Mouse (Mus musculus) limb, embryonic 15.5 days (tissue): Measurements from ENCODE around the gene Tmco3. TPM values are rescaled to one million over a fixed set of nuclear protein-coding genes. Genes with fewer than 3 reads are reported as not detected.

Experiments used
- ATAC-seq: fragments of 200-750 bp; cut with Nextera tagmentation; 2 replicates; pipeline ENCODE4 v1.8.0; 2017; ENCODE audit warnings: low read depth, moderate TSS enrichment; ENCODE audit not compliant: insufficient number of reproducible peaks, low FRiP score, low TSS enrichment
- H3K27ac ChIP-seq: fragments of 300-500 bp; sonication (generic); 2 replicates; pipeline ENCODE4 v1.5.1; 2015; ENCODE audit warnings: moderate library complexity, mild to moderate bottlenecking, inconsistent platforms
- H3K27me3 ChIP-seq: fragments of 300-500 bp; sonication (generic); 2 replicates; pipeline ENCODE4 v1.6.1; 2015; ENCODE audit warnings: inconsistent platforms
- H3K36me3 ChIP-seq: fragments of 300-500 bp; sonication (generic); 2 replicates; pipeline ENCODE4 v1.6.1; 2015; ENCODE audit warnings: inconsistent platforms
- H3K4me1 ChIP-seq: fragments of 300-500 bp; sonication (generic); 2 replicates; pipeline ENCODE4 v1.6.1; 2015; ENCODE audit warnings: inconsistent platforms
- H3K4me2 ChIP-seq: fragments of 300-500 bp; sonication (generic); 2 replicates; pipeline ENCODE4 v1.6.1; 2015; ENCODE audit warnings: mild to moderate bottlenecking, inconsistent platforms
- H3K4me3 ChIP-seq: fragments of 300-500 bp; sonication (generic); 2 replicates; pipeline ENCODE4 v1.5.1; 2015; ENCODE audit warnings: mild to moderate bottlenecking, inconsistent platforms
- H3K9ac ChIP-seq: fragments of 300-500 bp; sonication (generic); 2 replicates; pipeline ENCODE4 v1.6.1; 2015; ENCODE audit warnings: inconsistent platforms
- H3K9me3 ChIP-seq: fragments of 300-500 bp; sonication (generic); 2 replicates; pipeline ENCODE4 v1.6.1; 2016; ENCODE audit warnings: inconsistent platforms
- WGBS: fragments of 180-500 bp; shearing (Covaris S2); methylation state at CpG from one replicate; pipeline ENCODE4 v1.1.7; 2015; 5-methylcytosine and 5-hydroxymethylcytosine counted together
- polyA plus RNA-seq: library from polyadenylated mRNA; unstranded; fragments of >200 nt; fragmentation: Nextera tagmentation; extraction: Ambion mirVana; gene quantifications from 2 replicates; pipeline ENCODE4 v1.2.1, GENCODE M21; 2015

The Tmco3 gene
- polyA plus RNA-seq, 1 experiment from 2014 or later: 47.7 TPM

- H3K9ac ChIP-seq: no peak overlapping the region
- no peaks in the 10 kb centered on the region for H3K4me1 ChIP-seq
- H3K4me3 ChIP-seq: no peak overlapping the region
- peaks cover 4% of the 10 kb centered on the region; the same call in 1 of the 2 replicates for H3K36me3 ChIP-seq
- H3K4me2 ChIP-seq: no peak overlapping the region
- no peaks in the 10 kb centered on the region for H3K9me3 ChIP-seq
- H3K27ac ChIP-seq: no peak overlapping the region
- H3K27me3 ChIP-seq: no peaks in the 10 kb centered on the region
- ATAC-seq: no peak
- 55% methylated on average over 5 of the region's 5 CpGs for WGBS
Measured at GRCm38 (mm10) chr8:13276941-13277447, 11.0 kb upstream of the Tmco3 start.

DNA sequence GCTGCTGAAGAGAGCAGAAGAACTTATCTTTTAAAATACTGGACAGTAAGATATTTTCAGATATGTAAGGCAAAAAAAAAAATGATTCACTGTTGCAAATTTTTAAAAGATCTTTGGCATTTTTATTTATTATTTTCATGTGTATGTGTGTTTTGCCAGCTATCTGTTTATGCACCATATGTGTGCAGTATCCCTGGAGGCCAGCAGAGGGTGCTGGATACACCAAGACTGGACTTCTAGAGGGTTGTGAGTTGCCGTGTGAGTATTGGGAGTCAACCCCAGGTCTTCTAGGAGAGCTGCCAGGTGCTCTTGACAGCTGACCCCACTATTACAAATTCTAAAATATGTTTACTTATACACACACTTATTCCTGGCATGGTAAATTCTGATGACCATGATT lies 4.8 kb upstream of the Tmco3 start:
- H3K9ac ChIP-seq: no peak overlapping the region
- H3K36me3 ChIP-seq: no peaks in the 10 kb centered on the region
- H3K9me3 ChIP-seq: no peaks in the 10 kb centered on the region

GRCm38 (mm10) chr8:13287304-13287691 lies 692 bp upstream of the Tmco3 start:
- H3K9me3 ChIP-seq: no peaks in the 10 kb centered on the region
- H3K4me2 ChIP-seq: peak overlapping the region; percentile 74
- peaks cover 5% of the 10 kb centered on the region for H3K36me3 ChIP-seq
- ATAC-seq: peak; percentile 69
- no peaks in the 10 kb centered on the region for H3K27me3 ChIP-seq
- H3K4me3 ChIP-seq: peak overlapping the region; percentile 89
- H3K27ac ChIP-seq: peak overlapping the region; percentile 92
- peaks cover 14% of the 10 kb centered on the region for H3K4me1 ChIP-seq
- peak overlapping the region; percentile 75 for H3K9ac ChIP-seq
- WGBS: under 1% methylated on average over 29 of the region's 34 CpGs

More for the DNA sequence above, 4.8 kb upstream of the Tmco3 start:
- H3K4me3 ChIP-seq: no peak overlapping the region
- WGBS: 74% methylated on average over 1 of the region's 1 CpGs
- H3K27ac ChIP-seq: no peak overlapping the region
- peaks cover 4% of the 10 kb centered on the region; the same call in 1 of the 2 replicates for H3K4me1 ChIP-seq
- ATAC-seq: no peak
- H3K27me3 ChIP-seq: no peaks in the 10 kb centered on the region
- no peak overlapping the region for H3K4me2 ChIP-seq

- H3K36me3 ChIP-seq: peaks cover 13% of the 10 kb centered on the region
- H3K4me1 ChIP-seq: peaks cover 14% of the 10 kb centered on the region
- H3K27ac ChIP-seq: no peak overlapping the region; the same call in 1 of the 2 replicates
- peak overlapping the region; percentile 89 for H3K4me3 ChIP-seq
- H3K9ac ChIP-seq: peak overlapping the region; percentile 75
- no peaks in the 10 kb centered on the region for H3K9me3 ChIP-seq
- H3K27me3 ChIP-seq: no peaks in the 10 kb centered on the region
- ATAC-seq: no peak
- 2% methylated on average over 6 of the region's 6 CpGs for WGBS
- peak overlapping the region; percentile 74 for H3K4me2 ChIP-seq
Measured at GRCm38 (mm10) chr8:13288646-13289045, 656 bp downstream of the Tmco3 start.

- no peak for ATAC-seq
- 29% methylated on average over 9 of the region's 9 CpGs for WGBS
- no peak overlapping the region for H3K4me3 ChIP-seq
- no peaks in the 10 kb centered on the region for H3K9me3 ChIP-seq
- no peak overlapping the region for H3K4me2 ChIP-seq
- no peaks in the 10 kb centered on the region for H3K27me3 ChIP-seq
- no peak overlapping the region for H3K9ac ChIP-seq
- no peak overlapping the region for H3K27ac ChIP-seq
- peaks cover 48% of the 10 kb centered on the region for H3K36me3 ChIP-seq
- H3K4me1 ChIP-seq: peaks cover 9% of the 10 kb centered on the region
Measured at GRCm38 (mm10) chr8:13292364-13292763, 4.4 kb downstream of the Tmco3 start.

- peaks cover 55% of the 10 kb centered on the region for H3K36me3 ChIP-seq
- no peaks in the 10 kb centered on the region for H3K27me3 ChIP-seq
- H3K4me2 ChIP-seq: no peak overlapping the region
- H3K4me1 ChIP-seq: peaks cover 5% of the 10 kb centered on the region
- no peaks in the 10 kb centered on the region for H3K9me3 ChIP-seq
- no peak overlapping the region for H3K9ac ChIP-seq
- H3K27ac ChIP-seq: no peak overlapping the region
- no peak for ATAC-seq
- H3K4me3 ChIP-seq: no peak overlapping the region
- 92% methylated on average over 9 of the region's 9 CpGs for WGBS
Measured at GRCm38 (mm10) chr8:13293677-13294470, 5.9 kb downstream of the Tmco3 start.

DNA sequence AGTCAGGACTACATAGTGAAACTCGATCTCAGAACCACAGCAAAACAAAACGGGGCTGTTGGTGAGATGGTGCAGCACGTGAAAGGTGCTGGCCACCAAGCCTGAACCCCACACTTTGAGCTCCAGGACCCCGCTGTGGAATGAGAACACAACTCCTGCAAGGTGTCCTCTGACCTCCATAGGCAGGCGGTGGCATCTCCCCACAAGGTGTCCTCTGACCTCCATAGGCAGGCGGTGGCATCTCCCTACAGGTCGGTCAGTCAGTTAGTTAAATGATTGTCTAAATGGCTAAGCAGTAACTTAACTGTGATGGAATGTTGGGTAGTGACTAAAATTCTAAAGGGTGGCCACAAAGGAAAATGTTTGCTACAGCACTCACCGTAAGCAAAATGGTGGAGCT lies 11.6 kb downstream of the Tmco3 start:
- peaks cover 86% of the 10 kb centered on the region for H3K36me3 ChIP-seq
- H3K4me3 ChIP-seq: no peak overlapping the region
- 95% methylated on average over 8 of the region's 8 CpGs for WGBS
- H3K4me1 ChIP-seq: no peaks in the 10 kb centered on the region
- no peak overlapping the region for H3K27ac ChIP-seq
- no peak overlapping the region for H3K9ac ChIP-seq
- H3K4me2 ChIP-seq: no peak overlapping the region
- no peaks in the 10 kb centered on the region for H3K9me3 ChIP-seq
- ATAC-seq: no peak
- H3K27me3 ChIP-seq: no peaks in the 10 kb centered on the region

- no peaks in the 10 kb centered on the region for H3K27me3 ChIP-seq
- no peaks in the 10 kb centered on the region for H3K9me3 ChIP-seq
- H3K9ac ChIP-seq: no peak overlapping the region
- no peak overlapping the region for H3K4me2 ChIP-seq
- H3K36me3 ChIP-seq: peaks cover 86% of the 10 kb centered on the region
- H3K4me3 ChIP-seq: no peak overlapping the region
- no peaks in the 10 kb centered on the region for H3K4me1 ChIP-seq
- no peak for ATAC-seq
- no peak overlapping the region for H3K27ac ChIP-seq
- WGBS: 75% methylated on average over 7 of the region's 7 CpGs
Measured at GRCm38 (mm10) chr8:13301036-13301435, 13.0 kb downstream of the Tmco3 start.

DNA sequence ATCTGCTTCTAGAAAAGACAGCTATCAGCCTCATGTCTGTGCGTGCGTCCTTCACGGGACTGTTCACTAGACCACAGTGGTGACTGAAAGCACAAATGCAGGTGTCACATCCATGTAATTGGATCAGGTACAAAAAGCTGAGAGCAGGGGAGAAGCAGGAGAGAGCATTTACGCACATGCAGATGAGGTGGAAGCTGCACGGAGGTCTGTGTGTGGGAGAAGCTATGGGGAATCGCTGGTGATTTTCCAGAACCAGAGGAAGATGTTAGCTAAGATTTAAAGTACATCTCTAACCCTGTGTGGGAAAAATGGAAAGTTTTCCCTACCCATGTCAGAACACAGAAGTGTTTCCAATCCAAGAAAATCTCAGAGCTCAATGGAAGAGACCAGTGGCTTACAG lies 17.5 kb downstream of the Tmco3 start:
- no peak for ATAC-seq
- no peak overlapping the region for H3K4me2 ChIP-seq
- 84% methylated on average over 6 of the region's 6 CpGs for WGBS
- H3K4me1 ChIP-seq: no peaks in the 10 kb centered on the region
- H3K27ac ChIP-seq: no peak overlapping the region
- H3K9me3 ChIP-seq: no peaks in the 10 kb centered on the region
- H3K4me3 ChIP-seq: no peak overlapping the region
- H3K27me3 ChIP-seq: no peaks in the 10 kb centered on the region
- H3K36me3 ChIP-seq: peaks cover 77% of the 10 kb centered on the region
- no peak overlapping the region for H3K9ac ChIP-seq

- 92% methylated on average over 4 of the region's 4 CpGs for WGBS
- no peaks in the 10 kb centered on the region for H3K4me1 ChIP-seq
- H3K4me3 ChIP-seq: no peak overlapping the region
- H3K9ac ChIP-seq: no peak overlapping the region
- no peaks in the 10 kb centered on the region for H3K9me3 ChIP-seq
- ATAC-seq: no peak
- no peak overlapping the region for H3K4me2 ChIP-seq
- H3K27ac ChIP-seq: no peak overlapping the region
- no peaks in the 10 kb centered on the region for H3K27me3 ChIP-seq
- H3K36me3 ChIP-seq: peaks cover 77% of the 10 kb centered on the region
Measured at GRCm38 (mm10) chr8:13305884-13306283, 17.9 kb downstream of the Tmco3 start.

- Histone ChIP-seq H3K4me3 (no peak overlapping the region), H3K27me3 (no peaks in the 10 kb centered on the region), H3K4me2 (no peak overlapping the region), H3K4me1 (no peaks in the 10 kb centered on the region), H3K27ac (no peak overlapping the region), H3K9me3 (no peaks in the 10 kb centered on the region), H3K36me3 (peaks cover 77% of the 10 kb centered on the region), H3K9ac (no peak overlapping the region)
- 86% methylated on average over 7 of the region's 7 CpGs for WGBS
- ATAC-seq: no peak
Measured at GRCm38 (mm10) chr8:13306309-13306909, 18.4 kb downstream of the Tmco3 start.

DNA sequence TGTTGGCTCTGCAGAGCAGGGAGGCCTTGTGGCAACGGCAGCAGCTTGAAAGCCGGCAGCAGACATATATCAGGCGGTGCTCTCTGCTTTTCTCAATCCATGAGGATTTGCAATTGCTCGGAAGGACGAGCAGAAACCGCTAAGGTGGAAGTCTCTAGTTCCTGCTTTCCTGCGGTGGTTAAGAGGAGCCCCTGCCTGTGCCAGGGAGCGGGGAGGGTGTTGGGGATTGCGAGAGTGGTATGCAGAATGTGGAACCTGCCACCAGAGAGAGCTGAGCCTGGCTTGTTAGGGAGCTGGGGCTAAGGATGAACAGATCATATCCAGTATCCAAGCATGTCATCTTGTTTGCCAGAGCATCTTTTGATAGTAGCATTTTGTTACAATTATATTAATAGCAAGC lies 18.9 kb downstream of the Tmco3 start:
- Histone ChIP-seq H3K9ac (no peak overlapping the region), H3K4me2 (no peak overlapping the region), H3K9me3 (no peaks in the 10 kb centered on the region), H3K27ac (no peak overlapping the region), H3K4me1 (no peaks in the 10 kb centered on the region), H3K27me3 (no peaks in the 10 kb centered on the region), H3K4me3 (no peak overlapping the region), H3K36me3 (peaks cover 74% of the 10 kb centered on the region)
- no peak for ATAC-seq
- 83% methylated on average over 9 of the region's 9 CpGs for WGBS
